Mouse (Mus musculus) heart, postnatal 36 days (tissue): ENCODE results near the gene Pcyt1b. TPM values are rescaled to one million over a fixed set of nuclear protein-coding genes. Genes with fewer than 3 reads are reported as not detected.
A peak's percentile ranks its signal among the peaks of the same experiment; 100 is the strongest.

Experiments
- DNase-seq, 2 experiments: peaks; one replicate each; pipeline ENCODE4 v3.0.0; 2021 to 2022
- intact Hi-C: fragments of 180-260 bp; cut with DNase I; formaldehyde crosslinking; loops from one replicate; pipeline ENCODE4 v1.15.1; 2025
- total RNA-seq, 2 experiments: library from RNA; stranded (reverse); gene quantifications; 2 replicates each; pipeline ENCODE4 v1.2.3; 2021

Pcyt1b gene
- total RNA-seq: under 1 TPM; 0.16 to 0.33 TPM

GRCm38 (mm10) chrX:93654218-93655002, at the start of gene Pcyt1b:
Pcyt1b (plus strand) TSS chrX:93654863.
- intact Hi-C loops: no loop called here
- DNase-seq: no peak

- no peak for DNase-seq
- intact Hi-C loops: loop anchor here (5.0 kb wide), 1 partner anchor 202 kb away; the partner anchor contains the start of gene Pdk3
Measured at GRCm38 (mm10) chrX:93630256-93630655, 24.4 kb upstream of the Pcyt1b start.

- DNase-seq: peak; percentile 84
- intact Hi-C loops: loop anchor here (5.0 kb wide), 1 partner anchor 200 kb away; the partner anchor contains the start of gene Pdk3
Measured at GRCm38 (mm10) chrX:93631657-93632449, 22.8 kb upstream of the Pcyt1b start, which contains the start of gene Pola1. Pola1 (minus strand) TSS chrX:93632155.

GRCm38 (mm10) chrX:93634861-93635375, 19.7 kb upstream of the Pcyt1b start:
- intact Hi-C loops: loop anchor here (5.0 kb wide), 1 partner anchor 197 kb away; the partner anchor contains the start of gene Pdk3
- peak in 1 of 2 experiments; percentile 4 for DNase-seq

- intact Hi-C loops: no loop called here
- no peak for DNase-seq
Measured at GRCm38 (mm10) chrX:93643600-93643999, 11.1 kb upstream of the Pcyt1b start.

GRCm38 (mm10) chrX:93644022-93644421, 10.6 kb upstream of the Pcyt1b start:
- intact Hi-C loops: no loop called here
- DNase-seq: no peak

- intact Hi-C loops: no loop called here
- DNase-seq: no peak
Measured at GRCm38 (mm10) chrX:93650738-93651137, 3.9 kb upstream of the Pcyt1b start.

GRCm38 (mm10) chrX:93655153-93655552, 490 bp downstream of the Pcyt1b start:
- intact Hi-C loops: no loop called here
- DNase-seq: no peak

- intact Hi-C loops: no loop called here
- DNase-seq: no peak
Measured at GRCm38 (mm10) chrX:93663919-93664586, 9.4 kb downstream of the Pcyt1b start.

GRCm38 (mm10) chrX:93664787-93665186, 10.1 kb downstream of the Pcyt1b start:
- intact Hi-C loops: no loop called here
- DNase-seq: no peak

- no peak for DNase-seq
- intact Hi-C loops: no loop called here
Measured at GRCm38 (mm10) chrX:93674432-93674831, 19.8 kb downstream of the Pcyt1b start.

GRCm38 (mm10) chrX:93674836-93675795, 20.5 kb downstream of the Pcyt1b start:
- DNase-seq: peak; percentile 1 to 3
- intact Hi-C loops: no loop called here

- no peak for DNase-seq
- intact Hi-C loops: no loop called here
Measured at GRCm38 (mm10) chrX:93676228-93676627, 21.6 kb downstream of the Pcyt1b start.

- intact Hi-C loops: no loop called here
Measured at GRCm38 (mm10) chrX:93689287-93689686, 34.6 kb downstream of the Pcyt1b start.

GRCm38 (mm10) chrX:93690672-93691071, 36.0 kb downstream of the Pcyt1b start:
- intact Hi-C loops: no loop called here
- DNase-seq: no peak

More at GRCm38 (mm10) chrX:93689287-93689686, 34.6 kb downstream of the Pcyt1b start:
- DNase-seq: no peak

- intact Hi-C loops: no loop called here
Measured at GRCm38 (mm10) chrX:93697596-93697995, 42.9 kb downstream of the Pcyt1b start.

GRCm38 (mm10) chrX:93700528-93701225, 46.0 kb downstream of the Pcyt1b start:
- intact Hi-C loops: no loop called here
- peak; percentile 26 to 46 for DNase-seq

More at GRCm38 (mm10) chrX:93697596-93697995, 42.9 kb downstream of the Pcyt1b start:
- DNase-seq: no peak

- DNase-seq: no peak
- intact Hi-C loops: no loop called here
Measured at GRCm38 (mm10) chrX:93712566-93712965, 57.9 kb downstream of the Pcyt1b start.

GRCm38 (mm10) chrX:93729529-93729928, 74.9 kb downstream of the Pcyt1b start:
- intact Hi-C loops: no loop called here
- DNase-seq: no peak
